Mouse (Mus musculus): Measurements from ENCODE around the gene Nanos3.

The Nanos3 gene

DNA sequence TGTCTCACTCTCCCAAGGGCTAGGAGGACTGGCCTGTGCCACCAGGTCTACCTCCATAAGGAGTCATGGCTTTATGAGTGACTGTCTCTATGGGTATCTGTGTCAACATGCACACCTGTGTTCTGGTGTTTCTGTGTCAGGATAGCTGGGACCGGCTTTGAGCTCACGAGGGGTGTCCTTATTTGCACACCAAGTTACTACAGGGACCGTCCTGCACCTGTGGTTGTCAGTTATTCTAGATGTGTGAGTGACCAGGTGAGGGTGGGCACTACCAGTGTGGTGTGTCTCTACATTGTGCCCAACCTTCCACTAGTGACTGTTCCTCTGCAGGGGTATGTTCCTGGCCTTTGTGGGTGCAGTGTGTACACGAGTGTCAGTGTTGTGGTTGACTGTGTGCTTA lies 2.2 kb downstream of the Nanos3 start:
- DNase-seq = no peak

DNA sequence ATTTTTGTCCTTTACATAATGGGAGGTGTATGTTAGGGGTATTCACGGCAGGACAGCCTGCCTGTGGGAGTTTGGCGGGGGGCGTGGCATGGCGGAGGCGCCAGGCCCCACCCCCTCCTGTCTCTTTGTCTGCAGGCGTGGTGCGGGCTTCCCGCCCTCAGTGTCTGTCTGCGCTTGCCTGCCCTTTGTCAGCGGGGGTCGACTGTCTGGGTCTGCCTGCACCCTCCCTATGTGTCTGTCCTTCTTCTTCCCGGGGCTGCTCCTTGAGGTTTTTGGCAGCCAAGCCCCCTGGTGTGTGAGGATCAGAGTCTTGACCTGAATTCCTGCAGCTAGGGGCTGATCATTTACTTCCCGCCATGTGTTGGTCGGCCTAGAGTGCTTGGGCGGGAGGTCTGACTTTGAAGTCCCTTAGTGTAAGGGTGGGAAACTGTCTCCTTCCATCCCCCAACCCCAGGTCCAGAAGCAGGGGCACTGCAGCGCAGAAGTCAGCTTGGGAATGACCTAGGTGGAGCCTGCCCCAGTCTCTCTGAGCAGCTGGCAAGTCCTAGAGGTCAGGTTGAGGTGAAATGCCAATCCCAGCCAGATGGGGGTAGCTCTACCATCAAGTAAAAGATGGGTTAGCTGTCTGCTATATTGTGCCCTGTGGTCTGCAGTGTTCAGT lies 4.4 kb downstream of the Nanos3 start:
- no peak for DNase-seq

DNA sequence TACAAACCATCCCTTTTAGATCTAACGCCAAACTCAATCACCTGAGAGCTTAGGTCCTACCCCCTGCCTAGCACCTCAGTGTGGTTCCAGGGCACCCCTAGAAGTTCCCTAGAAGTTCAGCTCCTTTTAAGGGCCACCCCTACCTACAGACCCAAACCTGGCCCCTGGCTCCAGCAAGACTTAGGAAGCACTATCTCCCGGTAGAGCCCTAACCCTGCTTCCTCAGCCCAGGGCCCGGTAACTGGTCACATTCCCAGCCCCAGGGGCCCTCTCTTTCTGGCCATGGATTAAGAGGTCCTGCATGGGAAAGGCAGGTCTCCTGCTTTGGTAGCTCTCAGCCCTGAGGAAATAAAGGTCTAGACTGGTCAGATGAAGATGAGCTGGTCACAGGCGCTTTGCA lies 5.1 kb downstream of the Nanos3 start:
- no peak for DNase-seq

DNA sequence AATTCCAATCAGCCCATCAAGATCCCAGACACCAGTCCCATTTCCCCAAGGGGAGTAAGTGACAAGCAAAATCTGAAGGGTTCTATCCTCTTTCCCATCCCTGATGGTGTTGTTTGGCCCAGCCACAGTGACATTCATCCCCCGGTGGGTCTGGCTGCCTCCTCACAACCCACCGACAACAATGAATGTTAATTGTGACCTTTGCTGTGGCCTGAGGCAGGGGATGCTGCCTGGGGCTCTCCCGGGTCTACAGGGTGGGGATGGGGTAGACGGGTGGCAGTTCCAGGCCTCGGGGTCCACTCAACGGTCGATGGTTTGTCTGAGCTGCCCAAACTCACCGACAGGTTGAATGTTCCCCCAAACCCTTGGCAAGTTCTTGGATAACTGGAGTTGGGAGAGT lies 6.4 kb downstream of the Nanos3 start:
- no peak for DNase-seq

DNA sequence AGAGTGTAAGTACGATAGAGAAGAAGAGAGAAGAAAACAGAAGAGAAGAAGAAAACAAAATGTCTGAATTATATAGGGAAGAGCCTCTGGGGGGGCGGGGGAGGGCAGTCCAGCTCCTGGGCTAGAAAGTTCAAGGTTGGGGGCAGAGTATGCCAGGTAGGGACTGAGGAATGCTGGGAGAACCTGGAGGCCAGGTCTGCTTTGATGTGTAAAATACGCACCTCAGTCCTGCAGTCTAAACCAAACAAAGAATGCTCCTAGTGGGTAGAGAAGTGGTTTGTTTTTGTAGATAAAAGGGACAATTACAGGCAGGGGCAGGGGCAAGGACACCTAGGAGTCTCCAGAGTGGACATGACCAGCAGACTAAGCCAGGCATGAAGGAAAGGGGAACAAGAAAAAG lies 7.6 kb downstream of the Nanos3 start:
- DNase-seq = no peak

DNA sequence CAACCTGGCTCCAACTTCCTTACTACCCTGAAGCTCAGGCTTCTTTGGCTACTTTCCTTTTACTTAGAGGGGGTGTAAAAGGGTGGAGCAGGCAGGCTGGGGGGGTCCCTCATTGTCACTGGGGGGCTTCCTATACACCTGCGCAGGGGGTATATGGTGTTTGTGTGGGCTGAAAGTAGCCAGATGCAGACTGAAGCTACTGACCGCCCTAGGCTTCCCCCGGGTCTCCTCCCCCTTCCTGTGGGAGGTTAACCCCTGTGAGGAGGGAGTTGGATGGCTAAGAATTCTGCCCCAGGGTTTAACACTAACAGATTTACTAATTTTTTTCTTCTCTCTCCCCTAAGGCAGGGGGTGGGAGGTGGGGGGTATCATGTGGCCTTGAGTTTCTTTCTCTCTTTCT lies 8.5 kb downstream of the Nanos3 start:
- no peak for DNase-seq

DNA sequence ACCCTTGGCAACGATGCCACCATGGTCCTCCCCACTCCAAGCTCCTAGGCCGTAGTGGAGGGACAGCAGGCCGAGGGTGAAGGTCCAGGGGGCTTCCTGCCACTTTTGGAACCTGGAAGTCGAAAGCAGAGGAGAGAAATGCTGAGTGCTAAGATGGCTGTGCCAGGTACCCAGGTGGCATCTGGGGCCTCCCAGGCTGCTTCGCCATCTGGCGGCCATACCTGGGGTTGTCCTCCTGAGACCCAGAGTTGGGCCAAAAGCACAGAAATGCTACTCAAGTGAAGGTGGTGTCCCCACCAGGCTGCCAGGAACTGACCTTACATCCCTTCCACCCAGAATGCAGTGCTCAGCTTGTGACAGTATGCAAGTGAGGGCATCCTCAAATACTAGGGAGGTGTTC lies 11.2 kb downstream of the Nanos3 start:
- DNase-seq = peak; percentile 83

DNA sequence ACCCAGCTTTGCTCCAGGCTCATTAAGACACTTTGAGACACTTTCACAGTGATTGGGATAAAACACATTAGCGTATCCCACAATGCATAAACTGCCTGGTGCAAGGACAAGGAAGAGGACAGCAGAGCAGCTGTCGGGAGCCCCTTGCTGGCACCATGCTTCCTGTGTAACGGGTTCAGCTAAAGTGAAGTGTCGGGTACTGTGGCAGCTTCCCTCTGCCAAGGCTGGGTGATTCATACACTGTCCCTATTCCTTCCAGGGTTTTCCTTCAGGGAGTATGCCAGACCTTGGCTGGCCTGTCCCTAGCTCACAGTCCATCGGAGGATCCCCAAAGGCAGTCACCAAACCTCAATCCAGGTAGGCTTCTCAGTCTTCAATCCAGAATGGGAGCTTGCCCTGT lies 14.9 kb downstream of the Nanos3 start:
- DNase-seq = no peak

DNA sequence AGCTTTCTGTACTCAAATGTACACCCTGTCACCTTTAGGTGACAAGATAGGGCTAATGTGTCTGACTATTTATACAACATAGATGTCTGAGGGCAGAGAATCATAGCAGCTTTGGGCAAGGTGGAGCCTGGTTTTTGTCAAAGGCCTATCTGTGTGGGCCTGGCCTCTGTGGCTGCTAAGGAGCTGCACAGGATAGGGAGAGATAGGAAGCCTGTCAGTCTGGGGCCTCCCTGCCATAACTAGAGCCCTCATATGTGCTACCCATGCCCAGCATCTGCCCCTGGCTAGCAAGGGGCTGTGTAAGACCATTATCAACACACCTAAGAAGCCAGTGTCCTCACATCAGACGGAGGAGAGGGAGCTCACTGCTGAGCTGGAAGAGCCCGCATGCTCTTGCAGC lies 17.3 kb downstream of the Nanos3 start:
- no peak for DNase-seq

DNA sequence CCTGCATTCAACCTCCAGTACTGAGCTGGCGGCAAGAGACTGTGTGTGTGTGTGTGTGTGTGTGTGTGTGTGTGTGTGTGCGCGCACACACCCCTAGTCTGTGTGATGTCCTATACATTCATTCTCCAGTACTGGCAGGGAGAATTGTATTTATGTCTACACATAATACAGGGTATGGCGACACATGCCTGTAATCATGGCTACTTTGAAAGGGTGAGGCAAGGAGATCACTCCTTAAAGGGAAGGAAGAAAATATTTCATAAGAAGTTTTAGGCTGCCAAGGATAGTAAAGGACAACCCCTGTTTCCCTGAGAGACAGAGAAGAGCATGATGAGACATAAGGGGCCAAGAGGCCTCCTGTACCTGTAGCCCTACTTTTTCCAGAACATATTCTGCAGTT lies 27.4 kb downstream of the Nanos3 start:
- no peak for DNase-seq

DNA sequence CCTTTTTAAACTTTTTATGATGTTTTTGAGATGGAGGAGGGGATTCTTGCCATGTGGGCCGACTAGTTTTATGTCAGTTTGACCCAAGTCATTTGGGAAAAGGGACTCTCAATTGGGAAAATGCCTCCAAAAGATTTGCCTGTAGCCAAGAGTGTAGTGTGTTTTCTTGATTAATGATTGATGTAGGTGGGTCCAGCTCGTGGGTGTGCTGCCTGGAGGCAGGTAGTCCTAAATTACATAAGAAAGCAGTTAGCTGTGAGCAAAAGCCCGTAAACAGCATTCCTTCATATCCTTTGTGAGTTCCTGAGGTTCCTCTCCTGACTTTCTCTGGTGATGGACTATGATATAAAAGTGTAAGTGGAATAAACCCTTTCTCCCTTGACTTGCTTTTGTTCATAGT lies 35.8 kb downstream of the Nanos3 start:
- no peak for DNase-seq

DNA sequence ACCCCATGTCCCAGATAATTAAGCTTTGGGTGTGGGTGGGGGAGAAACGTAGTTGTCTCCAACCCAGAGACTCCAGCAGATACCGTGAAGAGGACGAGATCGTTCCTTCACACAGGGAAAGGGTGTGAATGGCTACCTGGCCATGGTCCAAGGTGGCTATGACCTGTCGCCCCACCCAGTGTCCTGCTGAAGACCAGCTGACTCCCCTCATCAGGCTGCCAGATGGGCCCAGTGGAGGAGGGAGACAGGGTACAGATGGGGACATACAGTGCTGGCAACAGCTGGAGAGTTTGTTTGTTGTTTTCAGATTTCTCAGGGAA lies 36.5 kb downstream of the Nanos3 start:
- peak; percentile 69 for DNase-seq

DNA sequence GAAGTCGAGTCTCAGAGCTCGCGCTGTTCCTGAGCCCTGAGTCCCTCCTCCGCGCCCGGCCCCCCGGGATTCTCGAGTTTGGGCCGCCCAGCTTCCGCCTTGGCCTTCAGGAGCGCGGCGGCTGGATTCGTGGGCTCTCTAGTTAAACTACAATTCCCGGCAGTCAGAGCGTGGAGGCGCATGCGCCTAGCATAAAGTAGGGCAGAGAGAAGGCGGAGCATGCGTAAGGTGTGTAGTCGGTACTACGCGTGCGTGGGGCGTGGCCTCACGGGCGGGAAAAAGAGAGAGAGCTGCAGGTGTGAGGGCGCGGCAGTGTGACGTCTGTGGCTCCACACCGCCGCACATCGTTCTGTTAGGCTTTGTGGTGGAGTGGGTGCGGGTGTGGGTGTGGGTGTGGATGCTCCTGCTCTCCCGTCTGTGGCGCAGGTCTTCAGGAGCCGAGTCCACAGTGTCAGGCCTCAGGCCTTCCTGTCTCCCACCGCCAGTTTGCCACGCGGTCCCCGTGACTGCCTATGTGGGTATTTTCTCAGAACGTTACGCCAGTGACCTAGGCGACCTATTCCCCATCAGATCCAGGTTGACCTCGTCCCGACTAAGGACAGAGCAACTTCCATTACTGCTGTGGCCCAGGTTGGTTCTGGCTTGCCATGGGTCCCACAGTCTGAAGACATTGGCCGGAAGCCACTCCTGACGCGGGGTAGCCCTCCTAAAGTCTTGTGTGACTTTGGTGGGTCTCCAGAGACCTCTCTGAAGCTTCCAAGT lies 37.1 kb downstream of the Nanos3 start, which contains the start of the genes Cc2d1a and 4930432K21Rik:
TSS of gene Cc2d1a (minus strand) at position 168 of the 762 bp plus-strand sequence.
TSS of gene 4930432K21Rik (plus strand) at position 257 of the 762 bp plus-strand sequence.
- DNase-seq = peak; percentile 98

DNA sequence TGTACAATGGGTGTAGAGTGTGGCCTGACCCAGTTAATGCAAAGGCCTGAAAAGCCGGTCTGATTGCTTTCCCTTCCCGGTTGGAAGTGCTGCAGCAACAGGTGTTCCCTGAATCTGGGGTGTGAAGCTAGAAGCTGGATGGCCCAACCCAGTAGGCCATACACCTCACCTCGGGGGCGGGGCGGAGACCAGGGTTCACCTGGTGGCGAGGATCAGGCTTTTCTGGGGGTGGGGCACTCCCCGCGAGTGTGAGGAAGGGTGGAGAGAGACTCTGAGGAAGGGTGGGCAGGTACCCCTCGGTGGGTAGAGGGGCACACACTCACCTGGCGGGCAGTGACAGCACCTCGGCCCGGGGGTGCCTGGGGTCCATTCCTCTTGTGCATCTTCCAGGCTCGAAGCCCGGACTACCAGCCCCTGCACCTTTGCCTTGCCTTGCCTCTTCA lies 37.7 kb downstream of the Nanos3 start:
- DNase-seq = no peak

DNA sequence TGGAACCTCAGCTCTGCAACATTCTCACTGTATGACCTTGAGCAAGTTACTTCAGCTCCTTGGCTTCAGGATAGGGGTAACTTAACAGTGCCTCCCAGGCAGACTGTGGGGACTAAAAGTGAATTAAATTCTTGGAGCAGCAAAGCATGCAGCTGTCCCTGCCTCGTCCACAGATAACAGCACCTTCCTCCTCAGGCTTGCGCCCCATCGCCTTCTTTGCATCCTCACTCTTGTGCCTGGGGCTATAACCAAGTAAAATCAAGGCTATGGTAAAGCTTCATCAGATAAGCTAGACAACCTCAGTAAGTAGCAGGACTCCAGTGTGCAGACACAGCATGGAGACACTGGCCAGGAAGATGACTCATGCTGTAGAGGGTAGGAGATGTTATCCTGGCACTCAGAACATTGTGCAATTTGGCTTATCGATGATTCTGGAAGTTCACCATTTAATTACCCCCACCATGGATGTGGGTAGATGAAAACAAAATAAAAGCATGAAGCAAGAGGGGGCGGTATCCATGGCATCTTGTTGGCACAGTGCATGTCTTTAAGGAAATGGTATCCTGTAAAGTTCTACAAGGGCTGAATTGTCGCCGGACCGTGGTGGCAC lies 40.3 kb downstream of the Nanos3 start:
- DNase-seq = no peak

DNA sequence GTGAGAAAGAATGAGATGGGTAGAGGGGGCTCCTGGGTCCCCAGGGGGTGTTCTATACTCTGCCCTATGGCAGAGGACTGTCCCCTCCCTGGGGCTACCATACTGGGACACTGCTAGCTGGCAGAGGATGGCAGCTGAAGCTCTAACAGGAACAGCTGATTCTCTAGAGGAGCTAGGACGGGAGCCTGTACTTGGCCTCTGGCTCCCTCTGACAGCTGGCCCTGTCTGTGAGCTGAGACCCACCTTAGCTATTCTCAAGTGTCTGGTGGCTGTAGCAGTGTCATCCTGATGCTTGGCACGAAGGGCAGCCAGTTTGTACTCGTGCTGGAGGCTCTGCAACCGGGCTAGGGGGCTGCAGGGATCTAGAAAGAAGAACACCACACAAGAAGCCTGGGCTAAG lies 44.2 kb downstream of the Nanos3 start:
- no peak for DNase-seq

DNA sequence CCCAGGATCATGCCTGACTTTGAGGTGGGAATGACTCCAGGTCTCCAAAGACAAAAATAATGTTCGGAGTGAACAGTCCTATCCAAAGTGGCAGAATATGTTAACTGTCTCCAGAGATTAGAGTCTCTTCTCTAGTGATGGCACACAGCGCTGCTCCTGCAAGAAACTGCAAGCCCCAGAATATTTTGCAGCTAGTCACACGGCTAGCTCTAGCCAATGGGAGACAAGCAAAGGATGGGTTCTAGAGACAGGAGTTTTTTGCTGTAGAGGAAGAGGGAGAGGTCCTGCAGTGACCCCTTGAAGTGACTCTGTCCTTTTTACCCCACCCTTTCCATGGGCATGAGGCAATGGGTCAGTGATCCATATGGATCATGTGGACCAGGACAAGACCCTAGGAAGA lies 47.2 kb downstream of the Nanos3 start:
- DNase-seq = no peak

DNA sequence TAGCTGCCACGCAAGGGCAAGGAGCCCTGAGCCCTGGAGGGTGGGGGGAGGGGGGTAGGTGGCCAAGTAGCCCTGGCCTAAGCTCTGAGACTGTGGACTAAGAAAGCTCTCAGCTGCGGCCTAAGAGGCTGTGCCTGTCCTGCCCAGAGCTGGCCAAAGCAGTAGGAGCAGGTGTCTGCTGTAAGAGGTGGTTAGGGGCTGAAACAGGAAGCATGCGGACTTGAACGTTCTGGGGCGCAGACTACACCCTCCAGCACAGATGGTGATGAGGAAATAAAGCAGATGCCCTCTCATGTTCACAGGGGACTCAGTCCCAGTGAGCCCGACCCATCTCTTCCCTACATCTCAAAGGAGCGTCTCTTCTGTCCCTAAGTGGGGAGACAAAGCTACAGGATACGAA lies 52.8 kb downstream of the Nanos3 start:
- DNase-seq = no peak

DNA sequence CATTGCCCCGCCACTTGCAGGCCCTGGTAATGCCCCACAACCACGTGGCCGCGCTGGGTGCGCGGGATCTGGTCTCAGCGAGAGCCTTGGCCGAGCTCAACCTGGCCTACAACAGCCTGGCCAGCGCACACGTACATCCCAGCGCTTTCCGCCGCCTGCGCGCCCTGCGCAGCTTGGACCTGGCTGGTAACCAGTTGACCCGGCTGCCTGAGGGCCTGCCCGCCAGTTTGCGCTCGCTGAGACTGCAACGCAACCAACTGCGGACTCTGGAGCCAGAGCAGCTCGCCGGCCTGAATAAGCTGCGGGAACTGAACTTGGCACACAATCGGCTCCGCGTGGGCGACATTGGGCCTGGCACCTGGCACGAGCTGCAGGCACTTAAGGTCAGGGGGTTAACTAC lies 54.2 kb downstream of the Nanos3 start:
- DNase-seq = peak; percentile 82

DNA sequence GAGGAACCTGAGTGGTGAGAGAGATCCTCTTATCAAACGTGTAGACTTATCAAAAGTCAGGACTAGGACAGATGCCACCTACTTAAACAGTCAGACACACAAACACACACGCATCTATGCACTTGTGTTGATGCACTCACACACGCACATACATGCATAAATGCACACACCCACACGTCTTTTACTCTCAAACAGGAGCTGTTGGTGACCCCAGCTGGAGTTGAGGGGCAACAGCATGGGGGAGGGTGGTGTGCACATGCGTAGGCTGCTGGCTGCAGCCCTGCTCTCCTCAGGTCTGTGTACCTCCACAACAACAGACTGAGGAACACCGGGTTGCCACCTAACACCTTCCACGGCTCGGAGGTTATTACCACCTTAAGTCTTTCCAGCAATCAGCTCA lies 56.7 kb downstream of the Nanos3 start:
- DNase-seq = no peak

DNA sequence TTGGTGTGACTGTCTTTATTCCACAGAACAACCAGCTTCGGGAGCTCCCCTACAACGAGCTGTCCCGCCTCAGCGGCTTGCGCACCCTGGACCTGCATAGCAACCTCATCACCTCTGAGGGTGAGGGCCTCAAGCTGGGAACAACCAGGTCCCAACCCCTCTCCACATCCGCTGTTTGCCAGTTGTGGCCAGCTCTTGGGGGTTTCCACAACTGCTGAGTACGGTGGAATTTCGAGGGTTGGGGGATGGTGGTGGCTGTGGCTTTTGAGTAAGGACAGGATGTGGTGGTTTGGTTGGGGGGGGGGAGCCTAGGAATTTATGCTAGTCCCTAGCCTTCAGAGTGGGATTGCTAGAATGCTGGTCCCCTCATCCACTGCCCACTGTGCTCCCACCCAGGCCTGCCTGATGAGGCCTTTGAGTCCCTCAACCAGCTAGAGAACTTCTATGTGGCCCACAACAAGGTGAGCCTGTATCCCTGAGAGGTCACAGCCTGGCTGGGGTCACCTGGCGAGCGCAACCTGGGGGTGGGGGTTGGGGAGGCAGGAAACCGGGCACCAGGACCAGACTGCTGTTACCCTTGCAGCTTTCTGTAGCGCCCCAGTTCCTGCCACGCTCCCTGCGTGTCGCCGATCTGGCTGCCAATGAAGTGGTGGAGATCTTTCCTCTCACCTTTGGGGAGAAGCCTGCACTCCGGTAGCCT lies 57.7 kb downstream of the Nanos3 start:
- DNase-seq = peak; percentile 9

DNA sequence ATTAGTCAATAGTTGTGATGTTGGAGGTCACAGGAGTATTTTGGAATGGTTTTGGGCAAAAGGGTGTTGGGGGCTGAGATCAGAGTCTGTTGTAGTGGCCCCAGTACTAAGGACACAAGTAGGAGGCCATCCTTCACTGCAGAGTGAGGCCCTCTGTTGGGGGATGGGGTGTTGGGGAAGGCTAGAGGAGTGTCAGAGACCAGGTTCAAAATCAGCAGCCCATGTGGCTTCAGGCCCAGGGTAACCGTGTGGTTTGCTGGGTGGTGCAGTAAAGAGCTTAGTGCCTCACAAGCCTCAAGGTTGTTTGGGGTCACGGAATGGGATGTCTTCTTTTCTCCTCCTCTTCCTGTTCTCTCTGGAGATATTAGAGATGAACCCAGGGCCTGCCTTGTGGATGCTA lies 58.3 kb downstream of the Nanos3 start:
- DNase-seq = no peak

DNA sequence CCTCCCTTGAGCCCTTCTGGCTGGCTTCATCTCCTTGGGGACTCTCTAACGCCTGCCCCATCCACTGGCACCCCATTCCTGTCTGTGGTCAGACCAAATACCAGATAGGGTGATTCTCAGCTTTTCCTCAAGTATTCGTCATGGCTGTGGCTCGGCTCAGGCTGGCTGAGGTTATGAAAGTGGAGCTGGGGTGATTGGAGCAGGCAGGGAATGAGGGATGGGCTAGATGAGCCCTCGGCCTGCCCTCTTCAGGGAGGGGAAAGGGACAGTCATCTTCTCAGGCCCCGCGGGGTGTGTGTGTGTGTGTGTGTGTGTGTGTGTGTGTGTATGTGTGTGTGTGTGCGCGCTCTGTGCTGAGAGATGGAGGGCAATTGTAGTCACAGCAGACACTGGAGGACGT lies 59.4 kb downstream of the Nanos3 start, which contains the start of gene Podnl1:
TSS of gene Podnl1 (plus strand) at position 334 of the 400 bp plus-strand sequence.
- no peak for DNase-seq

Data from cerebellum, adult 9-10 months (tissue).